Mouse (Mus musculus) right cerebral cortex, postnatal 14 days (tissue): Measurements from ENCODE around the gene Exoc6b.

Experiments
- DNase-seq: peaks from one replicate; pipeline ENCODE4 v3.0.0; 2022

Exoc6b gene

DNA sequence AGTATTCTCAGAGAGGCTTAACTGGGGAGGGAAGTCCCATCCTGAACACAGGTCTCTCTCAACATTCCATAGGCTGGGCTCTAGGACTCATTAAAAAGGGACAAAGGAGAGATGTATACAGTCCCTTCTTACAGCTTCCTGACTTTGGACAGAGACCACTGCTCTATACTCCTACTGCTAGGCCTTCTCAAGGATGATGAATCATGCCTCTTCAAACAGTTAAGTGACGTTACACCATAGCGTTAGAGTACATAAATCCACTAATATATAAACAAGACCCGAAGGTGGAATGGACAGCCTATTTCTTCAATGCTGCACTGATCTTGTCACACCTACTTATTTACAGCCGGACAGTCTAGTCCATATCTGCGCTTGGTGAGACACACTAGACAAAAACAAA, 369.7 kb downstream of the Exoc6b start:
- no peak for DNase-seq

DNA sequence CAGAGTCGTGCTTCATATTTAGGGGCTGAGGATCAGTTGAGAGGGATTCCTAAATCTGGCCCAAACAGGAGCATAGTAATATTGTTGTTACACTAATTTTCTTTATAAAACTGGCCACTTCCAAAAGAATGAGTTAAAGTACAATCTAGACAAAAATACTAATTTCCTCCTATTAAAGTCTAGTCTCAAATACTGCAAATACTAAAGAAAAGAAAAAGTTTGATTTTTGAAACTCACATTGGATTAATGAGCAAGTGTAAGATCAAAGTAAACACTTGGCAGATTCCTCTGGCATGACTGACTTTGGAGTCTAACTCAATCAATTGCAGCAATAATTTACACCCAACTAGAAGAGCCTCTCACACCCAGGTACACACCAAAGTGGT, 371.0 kb downstream of the Exoc6b start:
- DNase-seq = no peak

DNA sequence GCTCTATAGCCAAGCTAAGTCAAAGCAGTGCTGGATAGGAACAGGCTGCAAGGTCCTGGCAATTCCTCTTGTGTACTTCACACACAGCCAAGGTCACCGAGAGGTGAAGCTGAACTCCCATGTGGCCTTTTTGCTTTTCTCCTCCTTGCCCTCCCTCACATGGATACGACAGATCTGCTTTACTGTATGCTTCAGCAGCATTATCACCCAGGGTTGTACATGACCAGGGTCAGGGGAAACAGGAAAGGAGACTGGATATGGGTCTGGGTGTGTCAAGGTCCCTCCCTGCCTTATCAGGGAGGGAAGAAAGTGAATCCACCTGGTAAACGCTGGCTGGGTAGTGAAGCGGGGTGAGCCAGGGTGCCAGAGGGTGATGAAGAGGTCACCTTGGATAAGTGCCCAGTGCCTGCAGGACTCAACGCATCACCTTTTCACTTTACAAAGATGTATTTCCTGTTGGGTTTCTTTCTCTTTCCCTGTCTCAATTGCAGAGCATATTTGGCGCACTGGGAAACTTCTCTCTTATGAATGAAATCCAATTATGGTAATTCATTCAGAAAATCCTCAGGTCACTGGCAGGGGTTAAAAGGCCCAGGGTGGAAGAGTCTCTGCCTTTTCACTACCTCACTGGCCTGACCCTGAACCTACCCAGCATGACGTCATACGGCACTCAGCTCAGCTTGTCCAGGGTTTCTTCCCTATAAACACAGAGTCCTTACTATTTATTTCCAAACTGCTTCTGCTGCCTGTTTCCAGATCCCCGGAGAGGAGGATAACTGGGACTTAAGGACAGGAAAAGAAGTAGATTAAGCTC, 371.6 kb downstream of the Exoc6b start:
- no peak for DNase-seq

DNA sequence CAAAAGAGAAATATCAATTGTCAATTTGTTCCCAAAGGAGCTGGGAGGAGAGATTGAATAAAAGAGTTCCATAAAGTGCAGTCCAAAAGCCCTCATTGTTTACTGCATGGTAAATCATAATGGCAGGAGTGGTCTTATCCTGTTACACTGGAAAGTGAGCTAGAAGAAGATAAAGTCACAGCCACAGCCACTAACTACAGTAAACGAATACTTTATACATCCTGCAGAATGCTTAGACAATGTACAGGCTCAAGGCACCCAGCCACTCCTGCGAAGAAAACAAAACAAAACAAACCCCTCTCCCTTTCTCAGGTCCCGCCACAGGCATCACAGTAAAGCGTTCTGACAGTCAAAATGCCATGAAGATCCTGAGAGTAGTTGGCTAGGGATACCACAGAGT, 375.5 kb downstream of the Exoc6b start:
- no peak for DNase-seq

DNA sequence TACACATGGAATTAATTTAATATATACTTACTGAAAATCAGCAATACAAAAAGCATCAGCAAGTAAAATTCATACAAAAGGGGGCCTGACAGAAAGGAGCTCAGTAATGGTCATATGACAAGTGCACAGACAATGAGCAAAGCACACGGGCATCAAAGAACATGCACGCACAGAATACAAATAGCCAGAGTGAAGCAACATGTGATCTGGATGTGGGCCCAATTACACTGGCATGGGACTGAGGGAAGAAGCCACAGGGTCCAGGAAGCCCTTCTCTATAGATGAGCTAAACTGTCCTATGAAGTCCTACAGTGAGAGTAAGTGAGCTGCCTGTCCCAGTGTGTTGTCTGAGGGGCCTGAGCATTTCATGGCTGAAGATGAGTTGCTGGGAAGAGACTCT, 376.1 kb downstream of the Exoc6b start:
- no peak for DNase-seq

DNA sequence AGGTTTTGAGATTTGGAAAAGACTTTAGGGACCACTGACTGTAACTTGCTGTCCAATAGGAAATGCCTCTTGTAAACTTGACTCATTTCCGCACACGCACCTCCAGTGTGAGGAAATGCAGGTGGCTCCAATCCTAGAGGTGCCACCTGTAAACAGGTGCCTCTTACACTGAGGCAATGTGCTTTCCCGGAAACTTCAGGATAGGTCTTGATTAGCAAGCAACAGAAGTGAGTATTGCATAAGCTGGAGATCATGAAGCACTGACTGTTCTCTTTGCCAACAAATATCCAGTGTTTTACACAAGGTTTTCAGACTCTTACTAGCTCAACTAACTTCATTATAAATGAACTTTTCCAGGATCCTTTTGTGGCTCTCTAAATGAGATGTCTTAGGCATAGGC, 377.4 kb downstream of the Exoc6b start:
- no peak for DNase-seq

DNA sequence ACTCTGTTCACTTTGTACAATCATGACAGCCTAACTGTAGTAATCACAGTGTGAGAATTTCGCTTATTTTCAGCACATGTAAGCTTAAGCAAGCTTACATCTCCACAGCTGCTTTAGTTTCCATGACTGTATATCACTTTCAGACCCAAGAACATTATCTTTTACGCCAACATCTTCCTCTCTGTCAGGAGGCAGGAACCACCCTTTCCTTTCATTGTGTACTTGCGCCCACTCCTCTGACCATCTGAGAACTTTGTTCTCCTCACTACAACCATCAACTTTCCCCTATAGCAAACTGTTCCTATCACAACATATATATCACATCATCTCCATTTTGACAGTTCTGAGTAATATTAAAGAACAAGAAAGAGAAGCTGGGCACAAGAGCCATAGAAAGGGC, 391.5 kb downstream of the Exoc6b start:
- DNase-seq = no peak

DNA sequence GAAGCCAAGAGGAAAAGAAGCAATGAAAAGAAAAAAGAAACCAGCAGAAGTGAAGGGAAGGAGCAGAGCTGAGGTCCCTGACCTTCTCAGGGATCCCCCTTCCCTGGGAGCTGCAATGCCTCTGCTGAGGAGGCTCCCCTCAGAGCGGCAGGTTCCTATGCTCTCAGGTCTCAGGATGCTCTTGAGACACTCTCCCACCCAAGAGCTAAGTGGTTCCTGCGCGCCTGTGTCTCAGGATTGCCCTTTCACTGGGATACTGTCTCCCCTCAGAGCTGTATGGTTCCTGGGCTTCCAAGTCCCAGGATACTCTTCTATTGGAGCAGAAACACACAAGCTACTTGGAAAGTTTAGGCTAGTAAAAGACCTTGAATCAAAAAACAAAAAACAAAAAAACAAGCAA, 394.4 kb downstream of the Exoc6b start:
- DNase-seq = no peak

DNA sequence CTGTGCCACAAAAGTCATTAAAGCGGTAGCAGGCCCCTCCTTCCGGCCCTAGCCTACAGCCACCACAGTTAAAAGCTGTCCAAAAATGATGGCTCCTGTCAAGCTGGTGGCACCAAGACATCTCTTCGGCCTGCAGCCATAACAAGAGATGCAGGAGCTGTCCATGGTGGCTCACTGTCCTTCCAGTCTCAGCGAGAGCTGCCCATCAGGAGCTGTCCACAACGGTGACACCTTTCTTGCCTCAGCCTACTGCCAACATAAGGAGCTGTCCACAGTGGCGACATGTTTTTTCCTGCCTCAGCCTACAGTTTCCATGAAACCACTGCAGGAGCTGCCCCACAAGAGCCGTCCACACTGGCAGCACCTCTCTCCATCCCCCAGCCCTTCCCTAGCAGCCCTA, 395.2 kb downstream of the Exoc6b start:
- no peak for DNase-seq

DNA sequence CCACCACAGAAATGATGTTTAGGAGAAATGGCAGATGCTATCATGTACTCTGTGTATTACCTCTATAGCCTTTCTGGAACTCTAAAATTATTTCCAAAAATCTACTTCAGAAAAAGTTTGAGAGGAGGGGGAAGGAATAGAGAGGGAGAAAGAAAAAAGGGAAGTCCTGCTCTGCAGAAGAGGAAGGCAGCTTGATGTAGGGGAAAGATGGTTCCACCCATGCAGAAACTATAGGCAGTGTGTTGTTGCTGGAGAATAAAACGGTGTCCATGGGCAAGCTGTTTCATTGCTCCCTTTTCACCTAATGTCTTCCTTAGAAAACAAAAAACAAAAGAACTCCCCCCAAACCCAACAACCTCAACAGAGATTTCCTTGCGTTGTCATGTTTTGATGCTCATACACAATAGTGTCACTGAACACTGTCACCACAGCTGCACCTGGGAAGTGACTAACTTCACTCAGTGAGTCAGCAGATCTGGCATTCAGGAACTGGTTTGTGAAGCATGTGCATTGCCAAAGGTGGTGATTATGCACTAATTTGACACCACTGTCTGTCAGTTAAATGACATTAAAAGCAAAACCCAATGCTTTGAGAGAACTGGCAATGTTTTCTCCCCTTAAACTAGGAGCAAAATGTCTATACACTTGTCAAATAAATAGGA, 407.7 kb downstream of the Exoc6b start:
- no peak for DNase-seq

DNA sequence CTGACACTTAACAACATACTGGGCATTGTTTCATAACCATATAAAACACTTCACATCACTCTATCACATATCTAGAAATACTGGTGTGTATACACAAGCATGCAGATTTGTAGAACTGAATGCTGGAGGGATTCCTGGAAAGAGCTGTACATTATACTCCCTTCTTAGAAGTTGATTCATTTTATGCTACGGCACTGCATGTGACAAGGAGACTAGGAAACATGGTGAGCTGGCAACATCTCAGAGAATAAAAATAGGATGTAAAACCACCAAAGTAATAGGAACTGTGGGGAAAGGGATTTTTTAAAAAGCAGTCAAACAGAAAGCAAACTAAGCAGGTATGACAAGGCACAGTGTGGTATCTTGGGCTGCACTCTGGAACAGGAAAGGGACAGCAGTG, 408.3 kb downstream of the Exoc6b start:
- no peak for DNase-seq

DNA sequence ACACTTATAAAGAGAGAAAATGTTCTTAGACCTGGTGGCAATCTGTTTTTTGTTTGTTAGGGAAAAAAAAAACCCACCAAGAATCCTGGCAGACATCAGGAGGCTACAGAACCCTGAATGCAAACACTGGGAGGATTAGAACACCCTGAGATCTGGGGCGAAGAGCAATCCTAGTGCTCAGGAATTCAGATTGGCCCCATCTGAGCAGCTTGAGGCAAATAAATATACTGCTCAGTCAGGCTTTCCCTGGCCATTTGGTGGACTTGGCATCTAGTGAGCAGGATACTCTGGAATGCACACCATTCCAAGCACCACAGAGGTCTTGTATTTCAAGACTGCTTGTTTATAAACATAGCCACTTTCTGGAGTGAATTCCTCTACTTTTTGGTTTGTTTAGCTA, 412.2 kb downstream of the Exoc6b start:
- no peak for DNase-seq

DNA sequence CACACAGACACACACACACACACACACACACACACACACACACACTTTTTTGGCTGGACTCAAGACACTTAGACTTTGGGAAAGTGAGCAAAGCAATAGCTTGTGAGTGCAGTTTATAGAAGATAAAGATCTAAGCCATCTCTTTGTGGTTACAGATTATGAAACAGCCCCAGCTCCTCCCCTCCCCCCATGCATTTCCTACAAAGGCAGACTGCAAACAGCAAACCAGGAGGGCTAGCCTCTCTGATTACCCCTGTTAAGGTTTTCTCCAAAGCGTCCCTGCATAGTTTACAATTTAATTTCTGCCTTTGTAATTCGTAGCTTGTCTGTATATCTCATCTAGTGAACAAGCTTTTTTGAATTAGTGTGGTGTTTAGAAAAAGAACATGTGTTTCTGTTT, 412.6 kb downstream of the Exoc6b start:
- no peak for DNase-seq

DNA sequence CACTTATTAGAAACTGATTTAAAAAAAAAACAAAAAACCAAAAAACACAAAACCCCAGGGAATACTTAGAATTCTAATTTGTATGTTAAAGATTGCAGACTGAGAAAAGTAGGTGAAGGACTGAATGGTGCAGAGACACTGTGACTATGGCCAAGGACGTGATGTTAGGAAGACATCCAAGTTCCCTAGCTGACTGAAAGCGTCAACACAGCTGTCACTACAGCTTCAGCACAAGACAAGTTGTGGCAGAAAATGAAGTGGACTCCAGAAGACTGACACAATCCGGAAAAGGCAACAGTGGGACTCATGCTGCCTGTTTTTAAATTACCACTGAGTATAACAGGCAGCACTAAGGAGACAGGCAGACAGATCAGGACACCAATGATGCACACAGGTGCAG, 417.4 kb downstream of the Exoc6b start:
- DNase-seq = no peak

DNA sequence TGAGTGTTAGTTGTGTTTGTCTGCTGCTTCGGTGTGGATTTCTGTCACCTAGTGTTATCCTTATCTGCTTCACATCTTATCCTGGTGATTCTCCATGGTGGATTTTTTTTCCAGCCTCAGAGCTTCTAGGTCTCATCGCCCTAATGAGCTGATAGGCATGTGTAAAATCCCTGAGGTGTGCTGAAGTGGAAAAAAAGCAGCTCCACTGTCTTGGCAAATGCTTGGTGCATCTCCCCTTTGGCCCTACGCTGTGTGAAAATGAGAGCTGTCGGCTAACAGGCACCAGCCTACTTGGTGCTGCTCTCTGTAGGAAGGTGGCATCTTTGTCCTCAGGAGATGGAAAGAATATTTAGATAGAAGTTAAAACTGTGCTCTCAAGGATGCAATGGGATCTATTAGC, 422.1 kb downstream of the Exoc6b start:
- DNase-seq = no peak

DNA sequence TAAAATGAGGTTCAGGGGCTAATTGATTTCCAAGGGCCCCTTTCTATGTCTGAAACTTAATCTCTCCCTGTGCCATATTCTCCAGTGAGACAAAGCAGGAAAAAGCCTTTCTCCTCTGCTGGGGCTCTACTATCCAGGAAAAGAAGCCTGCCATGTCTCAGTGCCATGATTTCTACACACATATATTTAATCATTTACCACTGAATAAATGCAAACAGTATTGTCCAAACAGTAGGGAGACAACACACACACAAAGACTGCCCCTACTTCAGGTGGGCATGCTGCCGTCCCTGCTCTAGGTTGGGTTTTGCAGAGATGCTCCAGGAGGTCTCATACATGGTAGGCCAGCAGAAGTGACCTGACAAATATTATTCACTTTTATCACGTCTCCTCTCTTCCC, 422.6 kb downstream of the Exoc6b start:
- DNase-seq = no peak

DNA sequence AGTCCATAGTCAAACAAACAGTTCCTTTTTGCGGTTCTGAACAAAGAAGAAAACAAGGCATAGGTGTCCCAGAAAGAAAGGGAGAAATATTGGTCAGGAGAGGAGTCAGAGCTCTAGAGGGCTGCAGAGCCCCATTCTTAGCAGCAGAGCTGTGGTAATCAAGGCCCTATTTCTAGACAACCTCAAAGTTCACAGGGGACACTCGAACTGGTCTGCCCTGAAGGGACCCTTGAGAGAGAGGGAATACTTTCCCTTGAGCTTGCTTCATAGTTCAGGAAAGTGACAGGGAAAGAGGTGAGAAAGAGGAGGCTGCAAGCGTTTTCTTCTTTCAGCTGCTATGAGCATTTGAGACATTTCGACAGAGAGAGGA, 428.3 kb downstream of the Exoc6b start:
- no peak for DNase-seq

DNA sequence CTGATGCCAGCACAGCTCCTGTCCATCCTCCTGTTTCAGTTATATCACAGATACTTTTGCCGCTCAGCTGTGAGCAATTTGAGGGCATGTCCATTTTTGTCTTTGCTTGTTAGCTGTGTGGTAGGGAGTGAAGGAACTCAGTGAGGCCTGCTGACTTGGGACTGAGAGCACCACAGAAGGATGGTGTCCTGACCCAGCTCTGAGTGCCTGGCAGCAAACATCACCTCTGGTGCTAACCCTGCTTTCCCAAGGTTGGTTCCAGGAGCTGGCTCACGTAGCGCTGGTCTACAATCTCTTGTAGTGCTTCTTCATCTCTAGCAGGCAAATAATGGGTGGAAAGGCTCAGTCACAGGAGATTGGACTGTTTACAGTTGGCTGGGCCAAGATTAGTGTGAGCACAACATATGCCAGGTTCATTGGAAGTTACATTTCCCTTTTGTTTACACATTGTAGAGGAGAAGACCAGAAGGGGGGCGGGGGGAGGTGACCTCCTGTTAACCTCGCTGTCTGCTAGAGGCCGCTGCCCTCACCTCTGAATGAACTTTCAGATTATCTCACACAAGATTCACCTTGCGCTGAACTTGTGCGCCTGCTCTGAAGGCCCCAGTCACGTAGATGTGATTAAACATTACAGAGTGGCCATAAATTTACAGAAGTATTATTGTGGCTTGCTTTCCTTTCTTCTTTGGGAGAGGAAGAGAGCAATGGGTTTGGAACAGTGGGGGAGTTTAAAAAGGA, 428.8 kb downstream of the Exoc6b start:
- DNase-seq = no peak

DNA sequence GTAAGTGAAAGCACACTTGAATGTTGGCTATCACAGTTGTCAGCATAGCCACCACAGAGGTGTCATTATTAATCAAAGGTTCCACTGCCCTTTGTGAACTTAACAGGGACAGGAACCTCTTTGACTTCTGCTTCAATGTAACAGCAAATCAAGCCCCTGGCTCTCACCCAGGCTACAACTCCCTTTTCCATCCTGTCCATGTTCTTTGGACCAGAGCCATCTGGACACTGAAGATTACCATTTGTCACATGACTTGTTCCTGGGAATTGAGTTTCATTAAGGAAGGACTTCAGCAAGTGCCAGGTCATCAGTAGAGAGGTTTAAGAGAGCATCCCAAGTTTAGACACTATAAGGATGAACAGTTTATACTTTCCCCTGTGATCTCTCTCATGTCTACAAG, 431.1 kb downstream of the Exoc6b start:
- DNase-seq = no peak

DNA sequence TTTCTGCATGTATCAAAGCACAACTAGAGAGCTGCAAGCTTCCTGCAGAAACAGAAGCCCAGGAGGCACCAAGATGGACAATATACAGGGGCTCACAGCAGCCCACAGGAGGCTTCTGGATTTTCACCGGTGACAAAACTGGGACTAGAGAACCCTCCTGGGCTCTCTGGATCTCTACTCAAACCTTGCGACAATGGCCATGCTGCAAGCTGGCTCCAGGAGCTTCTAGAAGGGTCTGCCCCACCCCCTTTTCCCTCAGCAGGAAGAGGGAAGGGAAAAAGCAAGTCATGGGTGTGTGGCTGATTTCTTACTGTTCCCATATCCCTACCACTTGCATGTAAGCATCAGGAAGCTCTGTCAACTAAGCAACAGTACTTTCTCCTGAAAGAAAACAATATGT, 437.7 kb downstream of the Exoc6b start:
- DNase-seq = no peak

DNA sequence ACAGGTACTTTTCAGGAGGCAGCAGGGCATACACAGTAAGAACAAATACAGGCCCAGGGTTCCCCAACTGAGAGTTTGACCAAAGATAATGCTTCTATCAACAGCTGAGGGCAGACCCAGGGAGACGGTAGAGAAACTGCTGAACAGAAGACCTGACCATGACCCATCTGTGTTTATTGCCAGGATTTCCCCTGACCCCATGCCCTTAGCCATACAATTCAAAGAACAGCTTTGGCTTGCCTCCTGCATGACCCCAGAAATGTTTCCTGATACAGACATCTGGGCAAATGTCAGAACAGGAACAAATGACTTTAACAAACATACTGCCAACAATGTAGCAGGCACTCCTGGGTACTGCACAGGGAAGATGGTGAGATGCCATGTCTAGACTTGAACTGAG, 439.0 kb downstream of the Exoc6b start:
- no peak for DNase-seq

DNA sequence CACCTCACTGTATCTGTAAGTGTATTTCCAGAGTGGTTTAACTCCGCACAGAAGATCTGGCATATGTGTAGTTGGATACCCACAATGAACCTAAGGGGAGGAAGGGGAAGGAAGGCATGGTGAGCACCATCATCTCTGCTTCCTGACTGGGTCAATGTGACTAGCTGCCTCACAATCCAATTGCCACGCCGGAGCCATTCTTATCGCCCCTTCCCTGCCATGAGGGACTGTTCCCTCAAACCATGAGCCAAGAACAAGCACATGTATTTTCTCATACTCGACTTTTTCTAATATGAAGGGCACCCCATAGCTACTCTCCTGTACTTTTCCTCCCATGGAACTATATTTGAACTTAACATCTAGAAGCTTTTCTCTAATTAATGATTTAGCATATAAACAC, 440.5 kb downstream of the Exoc6b start:
- DNase-seq = no peak

DNA sequence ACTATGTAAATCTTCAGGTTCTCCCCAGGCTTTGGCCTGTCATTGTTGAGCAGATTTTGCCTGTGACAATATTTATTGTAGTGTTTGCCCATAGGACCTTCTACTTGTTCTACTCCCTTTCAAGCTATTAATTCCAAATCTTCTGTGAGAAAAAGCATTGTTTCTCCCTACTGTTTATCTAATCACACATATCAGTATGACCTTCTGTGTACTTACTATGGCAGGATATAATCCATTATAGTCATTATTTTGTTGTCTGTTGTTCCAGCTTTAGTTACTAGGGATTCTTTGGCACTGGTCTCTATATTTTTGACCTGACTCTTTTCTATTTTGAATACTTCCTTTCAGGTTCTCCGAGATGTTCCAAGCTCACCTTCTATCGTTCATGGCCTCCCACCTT, 442.9 kb downstream of the Exoc6b start:
- DNase-seq = no peak

DNA sequence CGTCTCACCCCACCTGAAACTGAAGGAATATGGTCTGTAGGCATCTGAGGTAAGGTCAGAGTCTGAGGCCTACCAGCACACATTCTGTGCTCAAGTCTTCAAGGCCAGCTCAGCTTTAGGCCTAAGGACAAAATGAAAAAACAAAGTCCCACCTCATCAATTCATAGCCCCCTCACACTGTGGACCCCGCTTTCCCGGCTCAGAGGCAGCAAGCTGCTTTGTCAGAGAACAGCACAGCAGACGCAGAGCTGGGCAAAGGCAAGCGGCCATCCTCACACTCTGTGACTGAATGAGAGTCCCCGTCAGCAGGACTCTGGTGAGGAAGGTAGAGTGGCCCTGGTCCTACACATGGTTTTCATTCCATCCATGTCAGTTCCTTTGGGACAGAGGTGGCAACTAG, 450.1 kb downstream of the Exoc6b start:
- no peak for DNase-seq
